Mouse (Mus musculus): ENCODE measurements around the gene Zfp174. TPM values are rescaled to one million over a fixed set of nuclear protein-coding genes. Genes with fewer than 3 reads are reported as not detected.

Gene Zfp174
- polyA plus RNA-seq, 1 experiment from 2014 or later = 1.3 TPM

- no peak overlapping the region for H3K27ac ChIP-seq (ENCODE audit: low read length)
- peaks cover 5% of the 10 kb centered on the region; the same call in 1 of the 2 replicates for H3K36me3 ChIP-seq (ENCODE audit: insufficient read depth, low read length)
- no peak overlapping the region for H3K4me3 ChIP-seq (ENCODE audit: low read length)
- H3K9me3 ChIP-seq (ENCODE audit: low read length) = no peaks in the 10 kb centered on the region
- H3K9ac ChIP-seq (replicated peaks; ENCODE audit: low read length) = no peak overlapping the region
- H3K4me2 ChIP-seq (replicated peaks; ENCODE audit: low read depth, low read length) = no peak overlapping the region
- WGBS = 92% methylated on average over 4 of the region's 4 CpGs
- peaks cover 7% of the 10 kb centered on the region for H3K4me1 ChIP-seq (ENCODE audit: insufficient read depth, low read length)
- no peak for ATAC-seq (ENCODE audit: low FRiP score, low TSS enrichment)
- H3K27me3 ChIP-seq (ENCODE audit: insufficient read depth, low read length) = no peaks in the 10 kb centered on the region
Measured at GRCm38 (mm10) chr16:3876346-3876745, 29.3 kb downstream of the Zfp174 start.

GRCm38 (mm10) chr16:3884201-3885064 lies 37.4 kb downstream of the Zfp174 start, which contains the start of the genes Zfp597 and Gm20695:
Gene Zfp597 (minus strand): TSS chr16:3884561.
Gene Gm20695 (plus strand): TSS chr16:3884648.
- WGBS = under 1% methylated on average over 86 of the region's 88 CpGs

GRCm38 (mm10) chr16:3885065-3885670 lies 38.1 kb downstream of the Zfp174 start:
- Histone ChIP-seq H3K4me2 (replicated peaks; ENCODE audit: low read depth, low read length) (peak overlapping the region; percentile 72), H3K27ac (ENCODE audit: low read length) (peak overlapping the region; percentile 74; the same call in 1 of the 2 replicates), H3K9ac (replicated peaks; ENCODE audit: low read length) (peak overlapping the region; percentile 91), H3K4me3 (ENCODE audit: low read length) (peak overlapping the region; percentile 72), H3K36me3 (ENCODE audit: insufficient read depth, low read length) (no peaks in the 10 kb centered on the region), H3K27me3 (ENCODE audit: insufficient read depth, low read length) (no peaks in the 10 kb centered on the region), H3K9me3 (ENCODE audit: low read length) (no peaks in the 10 kb centered on the region), H3K4me1 (ENCODE audit: insufficient read depth, low read length) (peaks cover 12% of the 10 kb centered on the region)
- peak; percentile 18 for ATAC-seq (ENCODE audit: low FRiP score, low TSS enrichment)
- 1% methylated on average over 10 of the region's 10 CpGs for WGBS

More at GRCm38 (mm10) chr16:3884201-3885064, 37.4 kb downstream of the Zfp174 start, which contains the start of the genes Zfp597 and Gm20695:
- peak within 1 kb of the TSS; percentile 91 for H3K9ac ChIP-seq (replicated peaks; ENCODE audit: low read length)
- H3K4me1 ChIP-seq (ENCODE audit: insufficient read depth, low read length) = peaks cover 12% of the 10 kb centered on the region
- H3K27me3 ChIP-seq (ENCODE audit: insufficient read depth, low read length) = no peaks in the 10 kb centered on the region
- H3K27ac ChIP-seq (ENCODE audit: low read length) = peak within 1 kb of the TSS; percentile 93
- ATAC-seq (ENCODE audit: low FRiP score, low TSS enrichment) = peak; percentile 99
- H3K36me3 ChIP-seq (ENCODE audit: insufficient read depth, low read length) = 0 out of 2 replicates have a peak, but pooled peaks cover 3% of the 10 kb centered on the region
- peak within 1 kb of the TSS; percentile 72 for H3K4me3 ChIP-seq (ENCODE audit: low read length)
- H3K9me3 ChIP-seq (ENCODE audit: low read length) = no peaks in the 10 kb centered on the region
- H3K4me2 ChIP-seq (replicated peaks; ENCODE audit: low read depth, low read length) = peak within 1 kb of the TSS; percentile 72

GRCm38 (mm10) chr16:3891621-3892295 lies 44.7 kb downstream of the Zfp174 start:
- 85% methylated on average over 14 of the region's 14 CpGs for WGBS
- no peak overlapping the region for H3K4me2 ChIP-seq (replicated peaks; ENCODE audit: low read depth, low read length)
- no peak overlapping the region for H3K9ac ChIP-seq (replicated peaks; ENCODE audit: low read length)
- H3K4me1 ChIP-seq (ENCODE audit: insufficient read depth, low read length) = 0 out of 2 replicates have a peak, but pooled peaks cover 8% of the 10 kb centered on the region
- H3K27ac ChIP-seq (ENCODE audit: low read length) = no peak overlapping the region
- peaks cover 5% of the 10 kb centered on the region; the same call in 1 of the 2 replicates for H3K36me3 ChIP-seq (ENCODE audit: insufficient read depth, low read length)
- no peaks in the 10 kb centered on the region for H3K27me3 ChIP-seq (ENCODE audit: insufficient read depth, low read length)
- no peak overlapping the region for H3K4me3 ChIP-seq (ENCODE audit: low read length)
- ATAC-seq (ENCODE audit: low FRiP score, low TSS enrichment) = no peak
- H3K9me3 ChIP-seq (ENCODE audit: low read length) = no peaks in the 10 kb centered on the region

- Histone ChIP-seq H3K9me3 (ENCODE audit: low read length) (no peaks in the 10 kb centered on the region), H3K4me2 (replicated peaks; ENCODE audit: low read depth, low read length) (no peak overlapping the region), H3K4me3 (ENCODE audit: low read length) (no peak overlapping the region), H3K4me1 (ENCODE audit: insufficient read depth, low read length) (0 out of 2 replicates have a peak, but pooled peaks cover 8% of the 10 kb centered on the region), H3K27me3 (ENCODE audit: insufficient read depth, low read length) (no peaks in the 10 kb centered on the region), H3K27ac (ENCODE audit: low read length) (no peak overlapping the region), H3K36me3 (ENCODE audit: insufficient read depth, low read length) (peaks cover 10% of the 10 kb centered on the region), H3K9ac (replicated peaks; ENCODE audit: low read length) (no peak overlapping the region)
- WGBS = 61% methylated on average over 3 of the region's 3 CpGs
- ATAC-seq (ENCODE audit: low FRiP score, low TSS enrichment) = no peak
Measured at GRCm38 (mm10) chr16:3893739-3894138, 46.7 kb downstream of the Zfp174 start.

- WGBS = 66% methylated on average over 9 of the region's 9 CpGs
- ATAC-seq (ENCODE audit: low FRiP score, low TSS enrichment) = peak; percentile 73; the same call in 1 of the 2 replicates
- peak overlapping the region; percentile 14; the same call in 1 of the 2 replicates for H3K4me2 ChIP-seq (replicated peaks; ENCODE audit: low read depth, low read length)
Measured at GRCm38 (mm10) chr16:3895173-3895792, 48.2 kb downstream of the Zfp174 start.

GRCm38 (mm10) chr16:3896046-3896445 lies 49.0 kb downstream of the Zfp174 start:
- peaks cover 33% of the 10 kb centered on the region for H3K36me3 ChIP-seq (ENCODE audit: insufficient read depth, low read length)

More at GRCm38 (mm10) chr16:3895173-3895792, 48.2 kb downstream of the Zfp174 start:
- Histone ChIP-seq H3K9me3 (ENCODE audit: low read length) (no peaks in the 10 kb centered on the region), H3K4me1 (ENCODE audit: insufficient read depth, low read length) (0 out of 2 replicates have a peak, but pooled peaks cover 8% of the 10 kb centered on the region), H3K27ac (ENCODE audit: low read length) (peak overlapping the region; percentile 36), H3K9ac (replicated peaks; ENCODE audit: low read length) (no peak overlapping the region), H3K27me3 (ENCODE audit: insufficient read depth, low read length) (no peaks in the 10 kb centered on the region), H3K36me3 (ENCODE audit: insufficient read depth, low read length) (peaks cover 25% of the 10 kb centered on the region), H3K4me3 (ENCODE audit: low read length) (no peak overlapping the region)

GRCm38 (mm10) chr16:3896553-3896952 lies 49.5 kb downstream of the Zfp174 start:
- H3K36me3 ChIP-seq (ENCODE audit: insufficient read depth, low read length) = peaks cover 38% of the 10 kb centered on the region
- no peak overlapping the region for H3K9ac ChIP-seq (replicated peaks; ENCODE audit: low read length)
- no peaks in the 10 kb centered on the region for H3K27me3 ChIP-seq (ENCODE audit: insufficient read depth, low read length)
- no peak overlapping the region for H3K4me3 ChIP-seq (ENCODE audit: low read length)
- H3K4me2 ChIP-seq (replicated peaks; ENCODE audit: low read depth, low read length) = no peak overlapping the region
- H3K4me1 ChIP-seq (ENCODE audit: insufficient read depth, low read length) = 0 out of 2 replicates have a peak, but pooled peaks cover 8% of the 10 kb centered on the region
- WGBS = 97% methylated on average over 1 of the region's 1 CpGs
- no peaks in the 10 kb centered on the region for H3K9me3 ChIP-seq (ENCODE audit: low read length)
- no peak overlapping the region for H3K27ac ChIP-seq (ENCODE audit: low read length)
- no peak for ATAC-seq (ENCODE audit: low FRiP score, low TSS enrichment)

More at GRCm38 (mm10) chr16:3896046-3896445, 49.0 kb downstream of the Zfp174 start:
- H3K9ac ChIP-seq (replicated peaks; ENCODE audit: low read length) = no peak overlapping the region
- no peak overlapping the region for H3K4me3 ChIP-seq (ENCODE audit: low read length)
- ATAC-seq (ENCODE audit: low FRiP score, low TSS enrichment) = no peak
- 0 out of 2 replicates have a peak, but pooled peaks cover 8% of the 10 kb centered on the region for H3K4me1 ChIP-seq (ENCODE audit: insufficient read depth, low read length)
- WGBS = 78% methylated on average over 6 of the region's 6 CpGs
- no peaks in the 10 kb centered on the region for H3K27me3 ChIP-seq (ENCODE audit: insufficient read depth, low read length)
- no peak overlapping the region for H3K4me2 ChIP-seq (replicated peaks; ENCODE audit: low read depth, low read length)
- H3K9me3 ChIP-seq (ENCODE audit: low read length) = no peaks in the 10 kb centered on the region
- H3K27ac ChIP-seq (ENCODE audit: low read length) = no peak overlapping the region

GRCm38 (mm10) chr16:3907471-3907870 lies 60.4 kb downstream of the Zfp174 start:
- Histone ChIP-seq H3K4me2 (replicated peaks; ENCODE audit: low read depth, low read length) (no peak overlapping the region), H3K4me1 (ENCODE audit: insufficient read depth, low read length) (peaks cover 6% of the 10 kb centered on the region), H3K9ac (replicated peaks; ENCODE audit: low read length) (no peak overlapping the region), H3K4me3 (ENCODE audit: low read length) (no peak overlapping the region), H3K36me3 (ENCODE audit: insufficient read depth, low read length) (peaks cover 40% of the 10 kb centered on the region), H3K9me3 (ENCODE audit: low read length) (no peaks in the 10 kb centered on the region), H3K27me3 (ENCODE audit: insufficient read depth, low read length) (no peaks in the 10 kb centered on the region), H3K27ac (ENCODE audit: low read length) (no peak overlapping the region)
- ATAC-seq (ENCODE audit: low FRiP score, low TSS enrichment) = no peak
- WGBS = 72% methylated on average over 2 of the region's 2 CpGs

All from kidney, embryonic 16.5 days (tissue).